Mouse (Mus musculus) monocyte, adult 5-6 weeks (primary cell): Measurements from ENCODE around the gene Clic1. TPM values are rescaled to one million over a fixed set of nuclear protein-coding genes. Genes with fewer than 3 reads are reported as not detected.

Source experiments
- ATAC-seq: fragments of 153-309, 156-312 bp; replicated peaks from 2 replicates; pipeline ENCODE4 v1.8.0; 2017; ENCODE audit warnings: mild to moderate bottlenecking; ENCODE audit not compliant: low TSS enrichment, insufficient number of reproducible peaks, severe bottlenecking, poor library complexity, low FRiP score
- total RNA-seq: library from RNA; stranded (forward); fragments of 200-1000, 200-491, 200-594 nt; gene quantifications from 3 replicates; pipeline ENCODE4 v1.2.3, GENCODE M21; 2017

The Clic1 gene
- total RNA-seq, 1 experiment from 2014 or later: 514 TPM

- ATAC-seq: no peak
Observed at GRCm38 (mm10) chr17:35080710-35081109, 30.9 kb downstream of the Clic1 start.

DNA sequence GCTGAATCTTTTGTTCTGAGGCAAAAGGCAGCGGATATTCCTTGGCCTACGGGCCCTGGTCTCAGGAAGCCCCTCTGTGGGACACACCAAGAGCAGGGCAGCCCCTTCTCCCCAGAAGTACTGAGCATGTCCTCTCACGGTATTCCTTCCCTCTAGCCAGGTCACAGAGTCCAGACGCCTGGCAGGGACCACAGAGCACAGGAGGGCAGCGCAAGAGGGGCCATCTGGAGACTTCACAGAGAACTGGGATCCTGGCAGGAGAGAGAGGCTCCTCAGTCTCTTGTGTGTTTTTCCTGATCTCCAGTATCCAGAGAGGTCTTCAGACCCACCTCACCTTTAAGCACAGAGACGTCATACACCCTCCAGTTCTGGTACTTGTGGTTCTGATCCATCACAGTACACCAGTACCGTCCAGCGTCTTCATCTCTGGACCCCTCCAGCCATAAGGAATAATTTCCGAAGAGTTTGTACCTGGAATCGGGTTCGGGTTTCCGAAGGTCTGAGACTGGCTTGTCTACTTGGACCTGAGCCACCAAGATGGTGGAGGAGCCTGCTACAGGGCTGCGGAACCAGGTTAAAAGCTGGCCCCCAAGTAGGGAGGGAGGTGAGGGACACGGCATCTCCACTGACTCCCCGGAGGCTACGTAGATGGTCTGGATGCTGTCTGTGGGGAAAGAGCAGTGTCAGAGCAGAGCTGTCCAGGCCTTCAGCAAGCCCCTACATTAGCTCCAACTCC lies 33.2 kb downstream of the Clic1 start:
- no peak for ATAC-seq

- no peak for ATAC-seq
Observed at GRCm38 (mm10) chr17:35083929-35084497, 34.2 kb downstream of the Clic1 start.

DNA sequence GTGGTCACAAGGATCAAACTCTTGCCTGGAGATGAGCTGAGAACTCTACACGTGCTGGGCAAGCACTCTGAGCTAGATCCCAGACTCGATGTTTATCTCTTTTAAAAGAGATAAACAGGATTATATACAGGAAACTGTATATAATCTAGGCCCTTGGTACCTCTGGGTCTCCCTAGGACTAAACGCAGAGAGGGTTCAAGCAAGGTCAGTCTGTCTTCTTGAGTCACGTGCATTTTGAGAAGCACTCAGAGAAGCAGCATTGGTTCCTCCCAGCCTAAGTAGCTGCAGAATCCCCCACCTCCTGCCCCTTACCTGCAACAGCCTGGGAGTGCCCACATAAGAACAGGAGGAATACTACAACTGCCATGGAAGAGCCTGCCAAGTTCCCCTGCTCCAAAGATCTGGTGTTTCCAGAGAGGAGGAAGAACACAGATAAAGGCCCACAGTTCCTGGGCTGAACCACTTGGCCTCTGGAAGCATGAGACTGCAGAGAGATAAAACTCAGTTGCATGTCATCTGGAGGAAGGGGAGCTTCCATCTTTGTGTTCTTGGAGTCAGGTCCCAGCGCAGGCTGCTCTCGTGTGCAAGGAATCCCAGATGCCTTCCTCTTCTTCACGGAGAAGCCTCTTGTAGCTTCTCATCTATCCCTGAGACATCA lies 35.6 kb downstream of the Clic1 start, which contains the start of gene Ly6g6f:
Gene Ly6g6f, minus strand, starts transcription at position 403 of the 658 bp plus-strand sequence.
- ATAC-seq: no peak

GRCm38 (mm10) chr17:35088151-35088550 lies 38.4 kb downstream of the Clic1 start:
- no peak for ATAC-seq

DNA sequence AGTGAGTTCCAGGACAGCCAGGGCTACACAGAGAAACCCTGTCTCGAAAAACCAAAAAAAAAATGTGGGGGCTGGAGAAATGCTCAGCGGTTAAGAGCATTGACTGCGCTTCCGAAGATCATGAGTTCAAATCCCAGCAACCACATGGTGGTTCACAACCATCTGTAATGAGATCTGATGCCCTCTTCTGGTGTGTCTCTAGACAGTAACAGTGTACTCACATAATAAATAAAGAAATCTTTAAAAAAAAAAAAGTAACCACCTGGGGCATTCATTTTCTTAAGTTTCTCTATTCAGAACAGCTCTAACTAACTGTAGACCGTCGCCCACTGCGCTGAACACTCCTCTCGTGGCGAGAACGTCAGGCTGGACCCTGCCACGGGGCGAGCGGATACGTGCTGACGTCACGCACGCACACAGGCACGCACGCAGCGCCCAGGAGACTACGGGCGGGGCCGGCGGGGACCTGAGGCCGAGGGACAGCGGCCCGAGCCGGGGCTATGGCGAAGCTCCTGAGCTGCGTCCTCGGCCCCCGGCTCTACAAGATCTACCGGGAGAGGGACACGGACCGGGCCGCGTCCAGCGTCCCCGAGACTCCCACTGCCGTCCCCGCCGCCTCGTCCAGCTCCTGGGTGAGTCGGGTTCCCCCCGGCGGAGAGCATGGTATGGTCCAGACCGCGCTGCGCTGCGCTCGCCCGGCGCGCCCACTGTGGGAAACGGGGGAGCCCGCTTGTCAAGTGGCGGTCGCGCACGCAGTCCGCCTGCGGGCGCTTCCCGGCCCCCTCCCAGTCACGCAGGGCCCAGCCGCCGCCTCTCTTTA lies 39.3 kb downstream of the Clic1 start, which contains the start of gene Abhd16a:
Gene Abhd16a, plus strand, starts transcription at position 439 of the 820 bp plus-strand sequence.
- ATAC-seq: peak; percentile 95

DNA sequence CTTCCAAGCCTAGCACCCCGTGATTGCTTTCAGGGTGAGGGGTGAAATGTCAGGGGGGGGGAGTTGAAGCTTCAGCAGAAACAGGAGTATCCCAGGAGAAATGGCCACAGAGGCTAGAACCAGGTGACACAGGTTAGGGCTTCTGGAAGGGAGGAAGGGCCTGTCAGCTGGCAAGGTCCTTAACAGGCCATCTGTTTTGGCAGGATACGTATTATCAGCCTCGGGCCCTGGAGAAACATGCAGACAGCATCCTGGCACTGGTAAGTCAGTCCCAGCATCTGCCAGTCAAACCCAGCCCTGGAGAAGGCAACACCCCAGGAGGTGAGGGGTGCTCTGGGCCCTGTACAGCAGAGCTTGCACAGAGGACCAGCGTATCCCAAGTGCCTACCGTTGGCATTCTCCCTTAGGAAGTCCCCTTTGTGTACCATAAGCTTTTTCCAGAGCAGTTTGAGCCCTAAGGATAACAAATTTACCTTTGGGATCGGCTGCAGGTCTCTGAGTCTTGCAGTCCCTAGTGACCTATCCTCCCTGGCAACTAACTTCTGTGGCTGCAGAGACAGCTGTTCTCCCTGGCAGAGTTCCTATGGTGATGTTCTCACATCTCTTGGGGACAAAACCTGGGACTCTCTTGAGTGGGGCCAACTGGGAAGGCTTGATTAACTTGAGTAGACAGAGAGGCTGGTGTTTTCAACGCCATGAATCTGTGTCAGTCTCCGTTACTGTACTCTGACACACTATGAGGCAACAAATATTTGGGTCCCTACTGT lies 40.6 kb downstream of the Clic1 start:
- ATAC-seq: no peak

- no peak for ATAC-seq
Observed at GRCm38 (mm10) chr17:35092403-35093198, 42.8 kb downstream of the Clic1 start.

DNA sequence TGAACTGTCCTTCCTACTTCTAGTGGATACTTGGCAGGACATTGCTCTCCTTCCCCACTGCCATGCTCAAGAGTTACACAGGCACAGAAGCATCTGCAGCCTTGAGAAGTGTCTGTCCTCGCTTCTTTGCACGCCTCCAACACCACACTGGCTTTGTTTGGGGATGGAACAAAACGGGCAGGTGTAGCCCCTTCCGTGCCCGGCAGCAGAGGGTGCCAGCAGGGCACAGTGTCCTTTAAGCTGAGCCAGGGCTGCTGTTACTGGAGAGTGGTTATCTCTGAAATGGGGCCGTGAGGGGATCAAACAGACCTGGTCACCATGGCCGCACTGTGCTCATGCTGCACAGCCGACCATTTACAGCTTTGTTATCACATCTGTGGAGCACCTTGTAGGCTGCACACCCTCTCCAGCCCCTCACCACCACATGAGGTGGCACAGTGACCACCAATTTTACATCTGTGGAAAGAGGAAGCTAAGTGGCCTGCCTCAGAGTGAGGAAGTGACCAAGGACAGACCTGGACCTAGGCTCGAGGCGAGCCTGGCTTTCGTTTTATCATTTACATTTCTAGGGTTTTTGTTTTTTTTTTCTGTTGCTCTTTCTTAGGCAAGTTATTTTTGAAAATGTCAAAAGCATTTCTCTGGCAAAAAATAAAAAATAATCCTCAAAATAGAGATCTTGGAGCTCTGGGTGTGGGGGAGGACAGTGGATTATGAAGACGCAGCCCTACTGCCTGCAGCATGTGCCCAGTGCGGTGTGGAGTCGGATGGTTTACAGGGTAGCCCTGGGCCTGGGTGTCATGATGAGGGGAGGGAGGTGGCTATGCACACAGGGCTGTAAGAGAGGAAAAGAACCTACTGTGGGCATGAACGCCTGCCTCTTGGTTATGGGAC lies 45.0 kb downstream of the Clic1 start:
- no peak for ATAC-seq

GRCm38 (mm10) chr17:35096597-35096996 lies 46.8 kb downstream of the Clic1 start:
- ATAC-seq: no peak

DNA sequence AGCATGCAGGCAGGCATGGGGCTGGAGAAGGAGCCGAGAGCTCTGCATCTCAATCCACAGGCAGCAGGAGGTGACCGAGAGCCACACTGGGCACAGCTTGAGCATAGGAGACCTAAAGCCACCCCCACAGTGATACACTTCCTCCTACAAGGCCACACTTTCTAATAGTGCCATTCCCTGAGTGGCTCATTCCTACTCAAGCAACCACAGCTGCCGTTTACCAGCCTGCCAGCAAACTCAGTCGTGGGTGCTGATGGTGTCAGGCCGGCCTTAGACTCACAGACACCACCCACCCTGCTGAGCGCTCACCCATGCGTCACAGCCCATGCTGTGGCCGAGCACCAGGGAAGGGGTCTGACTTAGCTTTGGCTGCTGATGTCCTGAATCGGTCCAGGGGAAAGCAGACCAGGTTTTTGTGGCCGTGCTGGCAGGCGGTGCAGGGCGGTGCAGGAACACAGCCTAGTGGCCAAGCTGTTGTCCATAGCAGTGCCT lies 47.4 kb downstream of the Clic1 start:
- ATAC-seq: no peak

- ATAC-seq: no peak
Observed at GRCm38 (mm10) chr17:35100196-35100765, 50.5 kb downstream of the Clic1 start.

DNA sequence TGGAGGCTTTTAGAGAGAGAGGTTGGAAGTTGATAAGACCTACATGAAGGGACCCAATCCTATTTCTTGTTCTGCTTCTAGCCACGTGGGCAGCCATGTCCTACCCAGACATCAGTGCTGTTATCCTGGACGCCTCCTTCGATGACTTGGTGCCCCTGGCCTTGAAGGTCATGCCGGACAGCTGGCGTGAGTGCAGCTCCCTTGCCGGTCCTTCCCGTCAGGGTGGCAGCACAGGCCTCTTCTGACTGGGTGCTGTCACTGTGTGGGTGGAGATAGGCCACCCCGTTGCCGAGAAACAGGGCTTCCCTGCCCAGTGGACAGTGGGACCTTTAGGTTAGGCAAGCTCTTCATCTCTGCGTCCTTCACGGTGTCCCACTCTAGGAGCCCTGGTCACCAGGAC lies 51.4 kb downstream of the Clic1 start:
- no peak for ATAC-seq

DNA sequence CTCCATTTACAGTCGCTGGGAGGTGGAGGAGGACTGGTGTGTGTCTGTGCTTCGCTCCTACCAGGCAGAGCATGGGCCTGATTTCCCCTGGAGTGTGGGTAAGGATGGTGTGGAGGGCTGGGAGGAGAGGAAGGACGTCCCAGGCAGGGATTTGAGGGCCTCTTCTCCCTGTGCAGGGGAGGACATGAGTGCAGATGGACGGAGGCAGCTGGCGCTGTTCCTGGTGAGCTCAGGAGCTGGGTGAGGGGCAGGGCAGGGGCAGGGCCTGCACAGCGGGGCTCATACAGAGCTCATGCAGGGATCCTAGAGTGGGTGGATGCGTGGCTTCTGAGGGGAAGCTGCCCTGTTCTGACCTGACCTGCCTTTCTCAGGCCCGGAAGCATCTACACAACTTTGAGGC lies 52.5 kb downstream of the Clic1 start:
- ATAC-seq: no peak

GRCm38 (mm10) chr17:35103221-35103690 lies 53.5 kb downstream of the Clic1 start:
- ATAC-seq: no peak

GRCm38 (mm10) chr17:35104079-35104478 lies 54.3 kb downstream of the Clic1 start:
- no peak for ATAC-seq
